Mouse (Mus musculus): ENCODE measurements around the gene Cd302.

The Cd302 gene

GRCm38 (mm10) chr2:60284467-60284821 is at the start of gene Cd302:
Gene Cd302 (minus strand): TSS chr2:60284488.
- in situ Hi-C loops (cut with MboI; ENCODE audit: low sequenced_read_pairs), result no loop called here

DNA sequence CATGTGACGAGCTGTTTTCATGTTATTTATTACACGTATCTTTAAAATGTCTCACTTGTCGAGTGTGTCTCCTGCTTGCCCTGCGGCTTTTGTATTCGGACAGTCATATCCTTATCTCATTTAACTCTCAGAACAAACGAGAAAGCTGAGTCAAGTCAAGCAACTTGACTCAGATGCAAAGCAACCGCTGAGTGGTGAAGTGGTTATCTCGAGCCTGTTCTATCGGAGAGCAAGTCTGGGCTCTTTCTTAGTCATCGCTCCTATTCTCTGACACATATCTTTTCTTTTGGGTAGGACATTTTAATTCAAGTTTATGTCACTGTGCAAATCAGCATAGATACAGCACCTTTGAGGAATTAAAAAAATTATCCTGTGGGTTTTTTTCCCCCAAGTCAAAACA is 44.4 kb upstream of the Cd302 start:
- in situ Hi-C loops (cut with MboI; ENCODE audit: low sequenced_read_pairs), result no loop called here

DNA sequence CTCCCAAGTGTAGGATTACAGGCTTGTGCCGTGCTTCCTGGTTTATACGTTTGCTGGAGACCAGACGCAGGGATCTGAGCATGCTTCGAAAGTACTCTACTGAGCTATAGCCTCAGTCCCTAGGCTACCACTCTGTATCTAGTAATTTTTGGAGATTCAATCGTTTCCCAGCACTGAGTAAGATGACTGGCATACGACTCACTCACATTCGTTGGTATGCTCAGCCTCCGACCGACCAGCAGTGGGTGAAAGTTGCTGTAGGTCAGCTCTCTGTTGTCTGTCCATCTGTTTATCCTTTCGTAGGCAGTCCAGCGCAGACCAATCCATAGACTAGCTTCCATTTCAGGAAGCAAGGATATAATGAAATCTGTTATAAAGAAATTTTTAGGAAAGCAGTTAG is 43.3 kb upstream of the Cd302 start:
- in situ Hi-C loops (cut with MboI; ENCODE audit: low sequenced_read_pairs), result no loop called here

DNA sequence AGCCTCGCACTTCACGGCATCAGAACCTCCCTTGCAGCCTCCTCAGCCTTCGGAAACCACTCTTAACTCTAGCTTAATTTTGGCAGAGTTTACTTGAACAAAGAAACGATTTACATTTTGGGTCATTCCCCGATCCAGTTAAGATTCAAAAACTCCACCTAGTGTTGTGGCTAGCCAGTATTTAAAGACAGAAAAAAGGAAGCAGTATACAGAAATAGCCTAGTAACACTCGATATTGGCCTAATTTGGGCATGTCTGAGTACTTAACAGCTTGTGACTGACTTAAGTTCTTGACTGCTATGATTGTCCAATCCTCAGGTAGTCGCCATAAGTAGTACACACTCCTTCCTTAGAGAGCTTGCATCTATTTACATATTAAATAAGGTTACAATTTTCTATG is 42.7 kb upstream of the Cd302 start:
- in situ Hi-C loops (cut with MboI; ENCODE audit: low sequenced_read_pairs), result no loop called here

DNA sequence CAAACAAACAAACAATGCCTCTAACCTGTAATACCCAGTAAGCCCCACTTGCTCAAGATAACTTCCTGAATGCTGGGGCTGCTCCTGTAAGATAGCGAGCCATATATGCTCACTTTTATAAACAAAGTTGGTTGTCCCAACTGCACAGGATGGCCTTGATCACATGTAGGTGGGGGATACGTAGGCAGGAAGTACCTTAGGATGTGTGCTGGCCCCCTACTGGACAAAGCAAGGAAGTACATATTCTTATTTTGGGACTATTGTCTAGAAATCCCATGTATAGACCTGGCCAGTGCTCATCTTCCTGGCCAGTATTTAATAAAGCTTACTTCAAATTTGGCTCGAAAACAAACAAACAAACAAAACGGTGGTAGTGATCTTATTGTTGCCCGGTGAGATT is 39.1 kb upstream of the Cd302 start:
- in situ Hi-C loops (cut with MboI; ENCODE audit: low sequenced_read_pairs), result no loop called here

GRCm38 (mm10) chr2:60322031-60322726 is 37.9 kb upstream of the Cd302 start:
- in situ Hi-C loops (cut with MboI; ENCODE audit: low sequenced_read_pairs), result no loop called here

DNA sequence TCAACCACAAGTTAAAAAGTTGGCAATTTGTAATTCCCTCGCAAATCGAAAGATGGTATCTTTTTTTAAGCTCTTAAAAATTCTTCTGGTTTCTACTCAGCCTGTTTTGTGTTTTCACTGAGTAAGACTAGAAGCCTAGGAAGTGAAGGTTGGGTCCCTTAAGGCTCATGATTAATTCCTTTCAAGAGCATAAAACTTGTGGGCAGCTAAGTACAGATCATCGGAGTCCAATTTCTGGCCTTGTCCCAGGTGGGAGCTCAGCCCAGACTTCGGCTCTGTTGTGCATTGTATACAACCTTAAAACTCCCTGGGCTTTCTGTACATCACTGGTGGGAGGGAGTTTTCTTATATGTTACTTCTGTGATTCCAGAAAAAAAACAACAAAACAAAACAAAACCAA is 19.5 kb upstream of the Cd302 start:
- in situ Hi-C loops (cut with MboI; ENCODE audit: low sequenced_read_pairs), result no loop called here

DNA sequence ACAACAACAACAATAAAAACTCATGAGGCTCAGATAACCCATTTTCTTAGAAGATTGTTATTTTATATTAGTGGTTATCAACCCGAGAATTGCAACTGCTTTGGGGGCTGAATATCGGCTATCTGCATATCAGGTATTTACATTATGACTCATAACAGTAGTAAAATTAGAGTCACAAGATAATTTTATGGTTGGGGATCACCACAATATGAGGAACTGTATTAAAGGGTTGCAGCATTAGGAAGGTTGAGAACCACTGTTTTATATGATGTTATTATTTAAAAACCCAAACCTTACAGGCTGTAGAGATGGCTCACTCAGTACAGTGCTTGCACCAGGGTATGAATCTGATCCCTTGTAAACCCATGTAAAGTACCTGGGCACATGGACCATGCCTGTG is 15.0 kb upstream of the Cd302 start:
- in situ Hi-C loops (cut with MboI; ENCODE audit: low sequenced_read_pairs), result loop anchor here (10.0 kb wide), 1 partner anchor 75 kb away; no protein-coding TSS in a partner anchor

GRCm38 (mm10) chr2:60298266-60298665 is 14.0 kb upstream of the Cd302 start:
- in situ Hi-C loops (cut with MboI; ENCODE audit: low sequenced_read_pairs), result loop anchor here (10.0 kb wide), 1 partner anchor 77 kb away; no protein-coding TSS in a partner anchor

- in situ Hi-C loops (cut with MboI; ENCODE audit: low sequenced_read_pairs), result loop anchor here (10.0 kb wide), 1 partner anchor 83 kb away; no protein-coding TSS in a partner anchor
Measured at GRCm38 (mm10) chr2:60291381-60291780, 7.1 kb upstream of the Cd302 start.

GRCm38 (mm10) chr2:60289451-60289850 is 5.2 kb upstream of the Cd302 start:
- in situ Hi-C loops (cut with MboI; ENCODE audit: low sequenced_read_pairs), result no loop called here

DNA sequence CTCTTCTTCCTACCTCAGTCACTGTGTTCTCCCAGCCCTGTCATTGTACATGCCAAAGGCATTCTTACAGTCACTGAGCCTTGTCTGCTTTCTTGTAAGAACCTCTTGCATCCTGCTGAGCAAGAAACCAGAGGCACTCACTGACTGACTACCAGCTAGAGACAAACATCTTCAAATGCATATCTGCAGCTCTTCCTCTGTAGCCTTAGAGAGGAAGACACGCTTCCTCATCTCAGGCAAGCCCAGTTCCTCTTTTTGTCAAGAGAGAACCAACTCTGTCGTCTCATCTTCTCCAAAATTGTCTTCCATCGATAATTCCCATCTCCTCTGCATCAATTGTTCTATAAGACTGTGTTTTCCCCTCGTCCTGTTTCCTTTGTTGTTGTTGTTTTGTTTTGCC is 4.3 kb upstream of the Cd302 start:
- in situ Hi-C loops (cut with MboI; ENCODE audit: low sequenced_read_pairs), result no loop called here

GRCm38 (mm10) chr2:60285107-60285617 is 874 bp upstream of the Cd302 start:
- in situ Hi-C loops (cut with MboI; ENCODE audit: low sequenced_read_pairs), result no loop called here

GRCm38 (mm10) chr2:60283751-60284466 is 379 bp downstream of the Cd302 start:
- in situ Hi-C loops (cut with MboI; ENCODE audit: low sequenced_read_pairs), result no loop called here

- in situ Hi-C loops (cut with MboI; ENCODE audit: low sequenced_read_pairs), result no loop called here
Measured at GRCm38 (mm10) chr2:60283208-60283750, 1.0 kb downstream of the Cd302 start.

DNA sequence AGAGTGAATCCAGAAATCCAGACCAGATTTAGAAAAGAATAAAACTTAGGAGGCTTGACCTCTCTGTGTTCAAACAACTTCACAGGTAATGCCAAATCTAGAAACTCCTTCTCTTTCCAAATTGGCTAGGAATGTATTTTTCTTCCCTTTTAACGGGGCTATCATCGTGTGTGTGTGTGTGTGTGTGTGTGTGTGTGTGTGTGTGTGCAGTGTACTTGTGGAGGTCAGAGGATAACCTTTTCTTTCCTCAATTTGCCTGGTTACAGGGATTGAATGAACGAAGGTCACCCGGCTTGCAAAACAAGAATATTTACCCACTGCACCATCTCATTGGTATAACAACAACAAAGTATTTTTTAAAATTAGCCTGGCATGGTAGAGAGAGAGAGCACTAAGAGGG is 1.7 kb downstream of the Cd302 start:
- in situ Hi-C loops (cut with MboI; ENCODE audit: low sequenced_read_pairs), result no loop called here

DNA sequence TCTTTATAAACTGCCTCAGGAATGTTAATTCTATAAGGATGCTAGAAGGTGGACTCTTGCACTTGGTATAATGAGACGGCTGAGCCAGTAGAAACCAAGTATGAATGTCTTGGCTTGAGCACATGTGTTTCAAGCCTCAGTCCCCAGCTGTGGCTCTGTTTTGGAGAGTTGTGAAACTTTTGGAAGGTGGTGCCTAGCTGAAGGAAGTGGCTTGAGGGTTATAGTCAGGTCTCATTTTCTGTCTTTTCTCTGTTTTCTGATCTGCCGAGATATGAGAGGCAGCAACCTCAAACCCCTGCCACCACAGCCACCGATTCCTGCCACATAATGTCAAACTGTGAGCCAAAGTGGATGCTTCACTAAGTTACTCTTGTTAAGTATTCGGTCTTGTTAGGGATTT is 5.7 kb downstream of the Cd302 start:
- in situ Hi-C loops (cut with MboI; ENCODE audit: low sequenced_read_pairs), result no loop called here

DNA sequence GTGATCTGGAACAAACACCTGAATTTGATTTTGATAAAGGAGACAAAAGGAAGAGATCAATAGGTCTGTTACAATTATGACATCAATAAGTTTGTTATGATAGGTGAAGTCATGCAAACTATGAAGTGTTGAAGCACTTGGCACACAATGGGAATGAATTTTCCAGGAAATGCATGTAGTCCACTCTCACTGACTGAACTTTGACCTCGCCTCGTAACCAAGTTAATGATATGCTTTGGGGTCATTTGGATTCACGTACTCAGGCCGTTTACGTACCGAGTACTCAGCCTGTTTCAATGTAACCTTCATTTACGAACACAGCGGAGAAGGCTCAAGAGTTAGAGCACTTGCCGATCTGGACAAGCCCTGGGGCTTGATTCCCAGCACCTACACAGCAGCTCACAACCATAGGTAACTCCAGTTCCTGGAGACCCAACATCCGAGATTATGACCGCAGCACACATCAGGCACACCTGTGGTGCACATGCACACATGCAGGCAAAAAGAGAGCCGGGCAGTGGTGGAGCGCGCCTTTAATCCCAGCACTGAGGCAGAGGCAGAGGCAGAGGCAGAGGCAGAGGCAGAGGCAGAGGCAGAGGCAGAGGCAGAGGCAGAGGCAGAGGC is 14.3 kb downstream of the Cd302 start:
- in situ Hi-C loops (cut with MboI; ENCODE audit: low sequenced_read_pairs), result no loop called here

DNA sequence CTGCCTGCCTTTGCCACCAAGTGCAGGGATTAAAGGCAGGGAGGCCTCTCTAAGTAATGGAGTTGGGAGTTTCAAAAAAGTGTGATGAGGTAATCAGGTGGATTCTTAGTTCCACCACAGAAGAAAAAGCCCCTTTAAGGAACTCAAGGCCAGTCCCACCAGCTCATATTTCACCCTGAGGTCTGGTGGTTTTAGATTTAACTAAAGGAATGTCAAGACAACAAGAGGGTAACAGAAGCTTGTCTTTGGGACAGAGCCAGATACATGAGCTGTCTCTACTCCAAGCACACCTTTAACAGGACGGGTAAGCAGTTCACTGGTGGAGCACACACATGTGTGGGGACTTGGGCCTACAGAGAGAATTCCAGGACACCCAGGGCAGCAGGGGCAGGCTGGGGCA is 16.7 kb downstream of the Cd302 start:
- in situ Hi-C loops (cut with MboI; ENCODE audit: low sequenced_read_pairs), result no loop called here

DNA sequence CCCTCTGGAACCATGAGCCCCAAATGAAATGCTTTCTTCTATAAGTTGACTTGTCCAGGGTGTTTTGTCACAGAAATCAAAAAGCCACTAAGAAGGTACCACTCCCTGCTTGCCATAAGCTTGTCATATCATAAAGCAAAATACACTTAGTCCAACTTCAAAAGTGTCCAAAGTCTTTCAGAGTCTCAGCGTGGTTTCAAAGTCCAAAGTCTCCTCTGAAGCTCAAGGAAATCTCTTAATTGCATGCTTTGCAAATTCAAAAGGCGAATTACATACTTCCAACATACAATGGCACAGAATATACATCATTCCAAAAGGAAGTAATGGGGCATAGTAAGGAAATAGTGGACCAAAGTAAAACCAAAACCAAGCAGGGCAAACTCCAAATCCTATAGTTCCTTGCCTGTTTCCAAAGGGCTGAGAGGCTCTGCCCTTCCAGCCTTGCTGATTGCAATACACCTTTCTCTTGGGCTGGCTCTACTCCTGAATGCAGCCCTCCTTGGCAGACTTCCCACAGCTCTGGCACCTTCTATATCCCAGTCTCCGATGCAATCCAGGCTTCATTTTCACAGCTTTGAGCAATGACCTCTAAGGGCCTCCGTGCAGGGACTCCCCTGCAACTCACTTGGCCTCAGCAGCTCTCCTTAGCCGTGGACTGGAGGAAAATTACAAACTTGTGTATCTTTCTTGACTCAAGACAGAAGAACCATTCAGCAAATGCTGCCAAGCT is 23.5 kb downstream of the Cd302 start:
- in situ Hi-C loops (cut with MboI; ENCODE audit: low sequenced_read_pairs), result no loop called here

DNA sequence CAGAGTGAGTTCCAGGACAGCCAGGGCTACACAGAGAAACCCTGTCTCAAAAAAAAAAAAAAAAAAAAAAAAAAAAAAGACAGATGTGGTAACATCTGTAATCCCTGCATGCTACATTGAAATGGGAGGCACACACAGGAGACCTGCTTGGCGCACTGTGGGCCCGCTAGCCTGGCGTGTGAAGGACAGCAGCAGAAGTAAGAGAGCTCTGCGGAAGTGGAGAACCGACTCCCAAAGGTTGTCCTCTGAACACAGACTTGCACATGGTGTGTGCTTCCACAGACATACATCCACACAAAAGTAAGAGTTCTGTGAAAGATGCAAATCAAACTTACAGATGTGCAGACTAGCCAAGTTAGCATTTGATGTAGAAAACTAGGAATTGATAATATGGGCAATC is 25.1 kb downstream of the Cd302 start:
- in situ Hi-C loops (cut with MboI; ENCODE audit: low sequenced_read_pairs), result no loop called here

Data from CH12F3 (cell line).